11 mouse cellular contexts compared by ENCODE assay signal in genomic region chr12:5277028-5277427, GRCm38 (mm10).
DNase-seq lines count a peak whose midpoint lies in the region; ATAC-seq and TF ChIP-seq lines count a peak whose summit lies in the region.
"Had no signal": no experiment of that assay in that cellular context is flagged by ENCODE, and none has a peak within 500 bp of the region (broad histone marks: within the 10 kb centered on the region; RNA-seq: fewer than 3 reads in every experiment).

No protein-coding gene starts in this region.

- ATAC-seq in heart, embryonic 16.5 days (replicated peaks; ENCODE audit: extremely low read depth, insufficient read depth, low FRiP score): 0 out of 2 replicates have a peak, but pooled peaks have one; percentile 26
- peak; percentile 76 for ATAC-seq in intestine, embryonic 16.5 days
- ATAC-seq in lung, postnatal 0 days: peak; percentile 89

- H3K4me2 ChIP-seq in heart, embryonic 16.5 days (ENCODE audit: low read depth, low read length): no peak overlapping the region
- no peak overlapping the region for H3K4me2 ChIP-seq in intestine, embryonic 16.5 days (ENCODE audit: low read depth, low read length)
- H3K4me2 ChIP-seq in lung, postnatal 0 days (replicated peaks; ENCODE audit: low read depth, low read length): no peak overlapping the region
- H3K4me2 ChIP-seq: embryonic facial prominence, embryonic 13.5 days had no signal

- no peak overlapping the region for H3K9ac ChIP-seq in heart, embryonic 16.5 days (ENCODE audit: low read length)
- H3K9ac ChIP-seq in intestine, embryonic 16.5 days (ENCODE audit: low read depth, low read length): no peak overlapping the region
- no peak overlapping the region for H3K9ac ChIP-seq in lung, postnatal 0 days (replicated peaks; ENCODE audit: low read depth)
- H3K9ac ChIP-seq: embryonic facial prominence, embryonic 13.5 days; liver, embryonic 14.5 days had no signal

- 53% methylated on average over 9 of the region's 9 CpGs for WGBS in heart, embryonic 16.5 days
- 44% methylated on average over 9 of the region's 9 CpGs for WGBS in intestine, embryonic 16.5 days
- WGBS in lung, postnatal 0 days: 25% methylated on average over 9 of the region's 9 CpGs

- H3K4me1 ChIP-seq in heart, embryonic 16.5 days (ENCODE audit: control insufficient read depth, insufficient read depth, low read length): no peaks in the 10 kb centered on the region; the same call in 1 of the 2 replicates
- peaks cover 22% of the 10 kb centered on the region for H3K4me1 ChIP-seq in intestine, embryonic 16.5 days (ENCODE audit: control insufficient read depth, insufficient read depth, low read length)
- H3K4me1 ChIP-seq in lung, postnatal 0 days (ENCODE audit: insufficient read depth, low read depth, low read length): peaks cover 10% of the 10 kb centered on the region; the same call in 1 of the 2 replicates

- H3K36me3 ChIP-seq in heart, embryonic 16.5 days (ENCODE audit: control insufficient read depth, insufficient read depth): no peaks in the 10 kb centered on the region
- H3K36me3 ChIP-seq in intestine, embryonic 16.5 days (ENCODE audit: control insufficient read depth, insufficient read depth, low read length): no peaks in the 10 kb centered on the region
- no peaks in the 10 kb centered on the region for H3K36me3 ChIP-seq in lung, postnatal 0 days (ENCODE audit: insufficient read depth, low read length)
- H3K36me3 ChIP-seq: embryonic facial prominence, embryonic 13.5 days; G1E had no signal

- no peak overlapping the region for H3K27ac ChIP-seq in heart, embryonic 16.5 days (ENCODE audit: low read length)
- H3K27ac ChIP-seq in intestine, embryonic 16.5 days (ENCODE audit: low read length): no peak overlapping the region
- H3K27ac ChIP-seq in lung, postnatal 0 days (ENCODE audit: low read length): peak overlapping the region; percentile 57
- H3K27ac ChIP-seq: embryonic facial prominence, embryonic 13.5 days; liver, embryonic 14.5 days had no signal

- no peaks in the 10 kb centered on the region for H3K27me3 ChIP-seq in heart, embryonic 16.5 days (ENCODE audit: control insufficient read depth, insufficient read depth, low read length)
- H3K27me3 ChIP-seq in intestine, embryonic 16.5 days (replicated peaks; ENCODE audit: control insufficient read depth, insufficient read depth, low read length): no peaks in the 10 kb centered on the region
- H3K27me3 ChIP-seq in lung, postnatal 0 days (replicated peaks; ENCODE audit: insufficient read depth, low read length): no peaks in the 10 kb centered on the region
- H3K27me3 ChIP-seq: embryonic facial prominence, embryonic 13.5 days had no signal

- TF ChIP-seq CTCF in lung, postnatal 0 days (IDR thresholded peaks at IDR 0.05): no peak

- intact Hi-C loops in heart, postnatal 25 days (cut with DNase I): no loop called here

- H3K9me3 ChIP-seq in heart, embryonic 16.5 days (replicated peaks; ENCODE audit: control insufficient read depth, low read length): no peaks in the 10 kb centered on the region
- H3K9me3 ChIP-seq in intestine, embryonic 16.5 days (ENCODE audit: control insufficient read depth, low read length): no peaks in the 10 kb centered on the region
- no peaks in the 10 kb centered on the region for H3K9me3 ChIP-seq in lung, postnatal 0 days (ENCODE audit: low read length)
- H3K9me3 ChIP-seq: embryonic facial prominence, embryonic 13.5 days had no signal

- DNase-seq in heart, postnatal 25 days (ENCODE audit: low spot score): no peak
- DNase-seq in adrenal gland, postnatal 10 days: peak; percentile 68
- peak; percentile 94 for DNase-seq in lung, postnatal 0 days (ENCODE audit: low spot score)
- DNase-seq in neural tube, embryonic 10.5 days (ENCODE audit: extremely low spot score, low spot score): no peak
- DNase-seq in c-Kit-positive CD71-positive TER-119-positive erythroid progenitor cells, embryonic 14.5 days (ENCODE audit: low spot score): no peak
- no peak for DNase-seq in thymus, postnatal 10 days (ENCODE audit: low spot score in 2 of 2)

- no peak overlapping the region for H3K4me3 ChIP-seq in heart, embryonic 16.5 days (ENCODE audit: low read length)
- H3K4me3 ChIP-seq in intestine, embryonic 16.5 days (ENCODE audit: low read length): no peak overlapping the region
- no peak overlapping the region for H3K4me3 ChIP-seq in lung, postnatal 0 days (ENCODE audit: low read depth, low read length)
- H3K4me3 ChIP-seq: embryonic facial prominence, embryonic 13.5 days had no signal

- TF ChIP-seq EP300 in lung, postnatal 0 days (IDR thresholded peaks at IDR 0.05): peak; percentile 96

Comparison
In these comparisons a context has a peak if more than half of its experiments do, and no peak if none do; other contexts are left out.
1. ATAC-seq: peak in every context shown above with its lines; median percentile 89 in lung, postnatal 0 days; 76 in intestine, embryonic 16.5 days; 26 in heart, embryonic 16.5 days.
2. DNase-seq: peak in adrenal gland, postnatal 10 days (single experiment) and lung, postnatal 0 days (single experiment); none in heart, postnatal 25 days (single experiment), neural tube, embryonic 10.5 days (single experiment), c-Kit-positive CD71-positive TER-119-positive erythroid progenitor cells, embryonic 14.5 days (single experiment) and thymus, postnatal 10 days (0 of 2).